Mouse (Mus musculus) embryo, embryonic 9.5 days (tissue): ENCODE data around the gene Got1.
A peak's percentile ranks its signal among the peaks of the same experiment; 100 is the strongest.
"Not testable (repeated sequence)": the region's sequence is repeated elsewhere in the genome, so short reads cannot be mapped to it uniquely, and the experiment has no call there.

Experiments used
- DNase-seq: peaks from one replicate; pipeline ENCODE4 v3.0.0-alpha.2; 2017; ENCODE audit errors: extremely low spot score

The Got1 gene

GRCm38 (mm10) chr19:43521996-43522395 is 2.4 kb downstream of the Got1 start:
- no peak for DNase-seq

GRCm38 (mm10) chr19:43521362-43521761 is 3.0 kb downstream of the Got1 start:
- DNase-seq = no peak

GRCm38 (mm10) chr19:43520402-43520801 is 4.0 kb downstream of the Got1 start:
- no peak for DNase-seq

- no peak for DNase-seq
Observed at GRCm38 (mm10) chr19:43519226-43519625, 5.2 kb downstream of the Got1 start.

- no peak for DNase-seq
Observed at GRCm38 (mm10) chr19:43518261-43518660, 6.1 kb downstream of the Got1 start.

- no peak for DNase-seq
Observed at GRCm38 (mm10) chr19:43517808-43518207, 6.6 kb downstream of the Got1 start.

GRCm38 (mm10) chr19:43517320-43517719 is 7.1 kb downstream of the Got1 start:
- no peak for DNase-seq

- DNase-seq = no peak
Observed at GRCm38 (mm10) chr19:43516397-43517035, 7.9 kb downstream of the Got1 start.

GRCm38 (mm10) chr19:43515668-43516396 is 8.6 kb downstream of the Got1 start:
- no peak for DNase-seq

- no peak for DNase-seq
Observed at GRCm38 (mm10) chr19:43513874-43514273, 10.5 kb downstream of the Got1 start.

- DNase-seq = no peak
Observed at GRCm38 (mm10) chr19:43511621-43512620, 12.5 kb downstream of the Got1 start.

- DNase-seq = no peak
Observed at GRCm38 (mm10) chr19:43510436-43511220, 13.8 kb downstream of the Got1 start.

GRCm38 (mm10) chr19:43505441-43505840 is 19.0 kb downstream of the Got1 start:
- no peak for DNase-seq

GRCm38 (mm10) chr19:43503593-43503992 is 20.8 kb downstream of the Got1 start:
- not testable (repeated sequence) for DNase-seq

- no peak for DNase-seq
Observed at GRCm38 (mm10) chr19:43502630-43503029, 21.8 kb downstream of the Got1 start.

- DNase-seq = no peak
Observed at GRCm38 (mm10) chr19:43498874-43499273, 25.5 kb downstream of the Got1 start.

- DNase-seq = no peak
Observed at GRCm38 (mm10) chr19:43497440-43497839, 27.0 kb downstream of the Got1 start.

- peak; percentile 71 for DNase-seq
Observed at GRCm38 (mm10) chr19:43495846-43496245, 28.6 kb downstream of the Got1 start.

GRCm38 (mm10) chr19:43494914-43495313 is 29.5 kb downstream of the Got1 start:
- peak; percentile 22 for DNase-seq

GRCm38 (mm10) chr19:43493878-43494277 is 30.5 kb downstream of the Got1 start:
- DNase-seq = no peak

GRCm38 (mm10) chr19:43493316-43493715 is 31.1 kb downstream of the Got1 start:
- not testable (repeated sequence) for DNase-seq
